ENCODE assay signal across 8 mouse cellular contexts in genomic region chr5:103693041-103693641, GRCm38 (mm10). TPM values are rescaled to one million over a fixed set of nuclear protein-coding genes. Genes with fewer than 3 reads are reported as not detected.
DNase-seq lines count a peak whose midpoint lies in the region; ATAC-seq and TF ChIP-seq lines count a peak whose summit lies in the region.

No protein-coding gene starts in this region.

- TF ChIP-seq CTCF in MEL (IDR thresholded peaks at IDR 0.05 in 2 of 3, conservative IDR thresholded peaks at IDR 0.05 in 1 of 3; ENCODE audit: control insufficient read depth in 1 of 3, insufficient read depth in 1 of 3, low read depth in 2 of 3, low read length in 3 of 3, poor library complexity in 1 of 3, severe bottlenecking in 1 of 3): no peak
- TF ChIP-seq CTCF in heart, postnatal 0 days (IDR thresholded peaks at IDR 0.05; ENCODE audit: low read depth): no peak

- no peak for TF ChIP-seq EP300 in MEL (IDR thresholded peaks at IDR 0.05; ENCODE audit: low read depth in 1 of 2, low read length in 2 of 2)
- TF ChIP-seq EP300 in heart, postnatal 0 days (IDR thresholded peaks at IDR 0.05; ENCODE audit: low read depth): no peak

- TF ChIP-seq POLR2A in MEL (IDR thresholded peaks at IDR 0.05; ENCODE audit: control insufficient read depth in 1 of 2, insufficient read depth in 1 of 2, low read depth in 1 of 2, low read length in 2 of 2, poor library complexity in 1 of 2): no peak

- peak overlapping the region; percentile 60 to 72 for H3K4me3 ChIP-seq in MEL (ENCODE audit: control insufficient read depth in 1 of 2, insufficient read depth in 1 of 2, low read depth in 2 of 2, low read length in 2 of 2)
- peak overlapping the region; percentile 66 for H3K4me3 ChIP-seq in embryonic facial prominence, embryonic 14.5 days (ENCODE audit: low read depth, low read length)
- peak overlapping the region; percentile 62 for H3K4me3 ChIP-seq in heart, postnatal 0 days (ENCODE audit: low read depth, low read length)
- H3K4me3 ChIP-seq in megakaryocyte, embryonic 14.5 days (replicated peaks): peak overlapping the region; percentile 92

- TF ChIP-seq RAD21 in MEL (IDR thresholded peaks at IDR 0.05; ENCODE audit: low read depth, low read length): no peak

- H3K27ac ChIP-seq in MEL (ENCODE audit: control insufficient read depth, low read depth, low read length): no peak overlapping the region
- no peak overlapping the region for H3K27ac ChIP-seq in embryonic facial prominence, embryonic 14.5 days (replicated peaks; ENCODE audit: low read depth, low read length)
- no peak overlapping the region for H3K27ac ChIP-seq in heart, postnatal 0 days (ENCODE audit: low read depth)

- ATAC-seq in embryonic facial prominence, embryonic 14.5 days (ENCODE audit: low read depth): no peak
- no peak for ATAC-seq in heart, postnatal 0 days (ENCODE audit: insufficient read depth, low read depth)

- DNase-seq in 416B (ENCODE audit: low read depth): peak; percentile 60
- no peak for DNase-seq in MEL (ENCODE audit: low read depth, low spot score)
- DNase-seq in embryonic facial prominence, embryonic 14.5 days (ENCODE audit: low spot score): no peak
- DNase-seq in heart, postnatal 0 days (ENCODE audit: low spot score): peak; percentile 10
- peak; percentile 46 to 68 for DNase-seq in kidney, postnatal 25 days
- DNase-seq in spleen, postnatal 36 days (ENCODE audit: low spot score in 2 of 2): peak; percentile 31 to 42
- no peak for DNase-seq in frontal cortex, postnatal 14 days (ENCODE audit: low spot score in 2 of 2)

- 0 out of 4 replicates have a peak, but pooled peaks cover 0 to 4% of the 10 kb centered on the region in 2 experiments for H3K4me1 ChIP-seq in MEL (ENCODE audit: control insufficient read depth in 1 of 2, insufficient read depth in 2 of 2, low read length in 2 of 2)
- peaks cover 5% of the 10 kb centered on the region; the same call in 1 of the 2 replicates for H3K4me1 ChIP-seq in embryonic facial prominence, embryonic 14.5 days (ENCODE audit: control insufficient read depth, insufficient read depth, low read length)
- peaks cover 5% of the 10 kb centered on the region; the same call in 1 of the 2 replicates for H3K4me1 ChIP-seq in heart, postnatal 0 days (ENCODE audit: control insufficient read depth, insufficient read depth)
- peaks cover 38% of the 10 kb centered on the region for H3K4me1 ChIP-seq in megakaryocyte, embryonic 14.5 days

- H3K79me2 ChIP-seq in MEL (ENCODE audit: control insufficient read depth, insufficient read depth, low read length, poor library complexity): no peaks in the 10 kb centered on the region

- H3K36me3 ChIP-seq in MEL (ENCODE audit: control insufficient read depth in 1 of 2, insufficient read depth in 2 of 2, low read length in 2 of 2): no peaks in the 10 kb centered on the region; a peak in 1 of 4 replicates
- no peaks in the 10 kb centered on the region for H3K36me3 ChIP-seq in embryonic facial prominence, embryonic 14.5 days (ENCODE audit: control insufficient read depth, insufficient read depth, low read length)
- no peaks in the 10 kb centered on the region for H3K36me3 ChIP-seq in heart, postnatal 0 days (replicated peaks; ENCODE audit: control insufficient read depth, insufficient read depth, low read length)
- H3K36me3 ChIP-seq in megakaryocyte, embryonic 14.5 days (replicated peaks; ENCODE audit: low read length): no peaks in the 10 kb centered on the region

- H3K27me3 ChIP-seq in MEL (ENCODE audit: control insufficient read depth in 1 of 2, insufficient read depth in 2 of 2, low read length in 2 of 2): peaks cover 0 to 5% of the 10 kb centered on the region in 2 experiments; a peak in 3 of 4 replicates
- peaks cover 23% of the 10 kb centered on the region for H3K27me3 ChIP-seq in embryonic facial prominence, embryonic 14.5 days (replicated peaks; ENCODE audit: control insufficient read depth, insufficient read depth, low read length)
- 0 out of 2 replicates have a peak, but pooled peaks cover 11% of the 10 kb centered on the region for H3K27me3 ChIP-seq in heart, postnatal 0 days (ENCODE audit: control insufficient read depth, insufficient read depth, low read length)
- H3K27me3 ChIP-seq in megakaryocyte, embryonic 14.5 days (replicated peaks): no peaks in the 10 kb centered on the region

- WGBS in embryonic facial prominence, embryonic 14.5 days: 1% methylated on average over 28 of the region's 28 CpGs
- WGBS in heart, postnatal 0 days: under 1% methylated on average over 28 of the region's 28 CpGs

- peak overlapping the region; percentile 100 for H3K4me2 ChIP-seq in embryonic facial prominence, embryonic 14.5 days (ENCODE audit: low read depth, low read length)
- H3K4me2 ChIP-seq in heart, postnatal 0 days (ENCODE audit: low read depth, low read length): peak overlapping the region; percentile 76

- H3K9me3 ChIP-seq in MEL (replicated peaks; ENCODE audit: insufficient read depth, low read length): no peaks in the 10 kb centered on the region
- H3K9me3 ChIP-seq in embryonic facial prominence, embryonic 14.5 days (ENCODE audit: control insufficient read depth, low read length): no peaks in the 10 kb centered on the region
- no peaks in the 10 kb centered on the region for H3K9me3 ChIP-seq in heart, postnatal 0 days (replicated peaks; ENCODE audit: control insufficient read depth, low read length)
- no peaks in the 10 kb centered on the region for H3K9me3 ChIP-seq in megakaryocyte, embryonic 14.5 days

- H3K9ac ChIP-seq in MEL (ENCODE audit: control insufficient read depth, low read depth, low read length, poor library complexity, severe bottlenecking): no peak overlapping the region
- peak overlapping the region; percentile 65 for H3K9ac ChIP-seq in embryonic facial prominence, embryonic 14.5 days (ENCODE audit: low read depth, low read length)
- H3K9ac ChIP-seq in heart, postnatal 0 days (replicated peaks; ENCODE audit: low read depth, low read length): peak overlapping the region; percentile 39

TF ChIP-seq in MEL, 35 proteins besides CTCF, POLR2A, EP300 and RAD21:
- TF ChIP-seq RCOR1 (IDR thresholded peaks at IDR 0.05; ENCODE audit: low read depth, low read length) (no peak), CHD2 (IDR thresholded peaks at IDR 0.05; ENCODE audit: low read length) (no peak), TAL1 (IDR thresholded peaks at IDR 0.05; ENCODE audit: low read length) (no peak), NRF1 (IDR thresholded peaks at IDR 0.05; ENCODE audit: insufficient read depth, low read depth, low read length, poor library complexity, severe bottlenecking) (no peak), ZMIZ1 (IDR thresholded peaks at IDR 0.05; ENCODE audit: low read depth, low read length) (no peak), HCFC1 (IDR thresholded peaks at IDR 0.05; ENCODE audit: low read depth, low read length) (no peak), ELF1 (IDR thresholded peaks at IDR 0.05; ENCODE audit: low read depth, low read length) (no peak), MYC (IDR thresholded peaks at IDR 0.05; ENCODE audit: low read depth, low read length) (no peak), MAFK (IDR thresholded peaks at IDR 0.05; ENCODE audit: borderline replicate concordance, low read depth, low read length) (no peak), BHLHE40 (IDR thresholded peaks at IDR 0.05; ENCODE audit: borderline replicate concordance, low read depth, low read length) (no peak), E2F4 (IDR thresholded peaks at IDR 0.05; ENCODE audit: borderline replicate concordance, low read depth, low read length) (no peak), TCF12 (IDR thresholded peaks at IDR 0.05; ENCODE audit: low read depth, low read length) (no peak), SMC3 (IDR thresholded peaks at IDR 0.05; ENCODE audit: low read depth, low read length) (no peak), CHD1 (IDR thresholded peaks at IDR 0.05; ENCODE audit: low read depth, low read length) (no peak)
TF ChIP-seq in MEL: peak in this region for 0.

RNA-seq across cellular contexts. Expression of gene Aff1, which starts 1.0 kb away (rescaled TPM):
- total RNA-seq in MEL (2012; rRNA removed): 5.4 and 7.8 TPM in 2 replicates
- polyA plus RNA-seq in MEL (2012; ENCODE audit: insufficient read depth in 1 of 2, insufficient read length in 2 of 2, low read depth in 1 of 2, low replicate concordance in 2 of 2, missing spikeins in 1 of 2): 10 to 100 TPM in 1 of 2 experiments, not detected in 1; 13.4 TPM
- polyA plus RNA-seq in embryonic facial prominence, embryonic 14.5 days (2014; fragmentation: Nextera tagmentation; extraction: Ambion mirVana): 7.5 and 8.2 TPM in 2 replicates
- 14.0 and 29.0 TPM in 2 replicates for total RNA-seq in heart, postnatal 0 days (2014; rRNA removed; ENCODE audit: low replicate concordance)
- 5.4 and 6.5 TPM in 2 replicates for polyA plus RNA-seq in heart, postnatal 0 days (2015; fragmentation: Nextera tagmentation; extraction: Ambion mirVana)
- 12.0 and 13.6 TPM in 2 replicates for polyA plus RNA-seq in megakaryocyte, embryonic 14.5 days (2012; ENCODE audit: insufficient read depth, low replicate concordance)

RNA-seq across cellular contexts. Expression of gene 1700016H13Rik, which starts 37.3 kb away (rescaled TPM):
- total RNA-seq in MEL (2012; rRNA removed): 0.16 and 0.23 TPM in 2 replicates
- under 1 TPM in 1 of 2 experiments, not detected in 1; 0.40 TPM for polyA plus RNA-seq in MEL (2012; ENCODE audit: insufficient read depth in 1 of 2, insufficient read length in 2 of 2, low read depth in 1 of 2, low replicate concordance in 2 of 2, missing spikeins in 1 of 2)
- 0.24 TPM in 1 of 2 replicates, not detected in the other for polyA plus RNA-seq in embryonic facial prominence, embryonic 14.5 days (2014; fragmentation: Nextera tagmentation; extraction: Ambion mirVana)
- total RNA-seq in heart, postnatal 0 days (2014; rRNA removed; ENCODE audit: low replicate concordance): not detected in 2 replicates
- 0.21 and 0.33 TPM in 2 replicates for polyA plus RNA-seq in heart, postnatal 0 days (2015; fragmentation: Nextera tagmentation; extraction: Ambion mirVana)
- polyA plus RNA-seq in megakaryocyte, embryonic 14.5 days (2012; ENCODE audit: insufficient read depth, low replicate concordance): not detected in 2 replicates

Comparison
In these comparisons a context has a peak if more than half of its experiments do, and no peak if none do; other contexts are left out.
1. DNase-seq: peak in 416B (single experiment), heart, postnatal 0 days (single experiment), kidney, postnatal 25 days (2 of 2) and spleen, postnatal 36 days (2 of 2); none in MEL (single experiment), embryonic facial prominence, embryonic 14.5 days (single experiment) and frontal cortex, postnatal 14 days (0 of 2).
2. Peak in every context shown above with its lines, with median percentiles within 50 percentile points of each other: H3K4me3 ChIP-seq.